Mouse (Mus musculus) right cerebral cortex, postnatal 10 days (tissue): ENCODE data around the gene Nxpe3.

ENCODE experiments used
- DNase-seq, 2 experiments: peaks; one replicate each; pipeline ENCODE4 v3.0.0; 2021; ENCODE audit warnings: low spot score in 2 of 2

The Nxpe3 gene

DNA sequence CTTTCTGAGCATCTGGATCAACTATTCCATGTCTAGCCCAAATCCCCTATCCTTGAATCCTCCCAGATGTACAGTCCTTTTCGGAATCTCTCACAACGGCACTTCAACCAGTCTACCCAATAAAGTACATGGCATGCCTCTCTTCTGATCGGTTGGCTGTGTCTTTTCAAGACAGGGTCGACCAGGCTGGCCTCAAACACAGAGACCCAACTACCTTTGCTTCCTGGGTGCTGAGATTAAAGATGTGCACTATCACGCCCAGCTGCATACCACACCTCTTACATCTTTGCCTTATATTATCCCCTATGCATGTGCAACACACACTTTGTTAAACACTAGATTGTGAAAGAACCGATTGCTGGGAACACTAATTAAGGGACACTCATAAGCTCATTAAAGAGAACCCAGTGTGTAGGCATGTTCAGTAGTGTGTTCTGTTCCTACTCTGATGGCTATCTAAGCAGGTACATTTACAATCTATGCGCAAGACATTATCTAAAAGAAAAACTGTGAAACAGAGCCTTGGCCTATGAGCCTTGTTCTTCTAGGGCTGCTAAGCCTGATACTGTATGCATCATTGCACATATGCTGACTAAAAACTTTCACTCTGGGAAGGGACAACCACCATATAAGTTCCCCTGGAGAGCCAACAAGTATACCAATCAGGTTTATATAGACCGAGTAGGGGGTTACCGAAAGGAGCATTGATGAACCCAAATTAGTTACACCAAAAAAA lies 85.1 kb downstream of the Nxpe3 start:
- no peak for DNase-seq

DNA sequence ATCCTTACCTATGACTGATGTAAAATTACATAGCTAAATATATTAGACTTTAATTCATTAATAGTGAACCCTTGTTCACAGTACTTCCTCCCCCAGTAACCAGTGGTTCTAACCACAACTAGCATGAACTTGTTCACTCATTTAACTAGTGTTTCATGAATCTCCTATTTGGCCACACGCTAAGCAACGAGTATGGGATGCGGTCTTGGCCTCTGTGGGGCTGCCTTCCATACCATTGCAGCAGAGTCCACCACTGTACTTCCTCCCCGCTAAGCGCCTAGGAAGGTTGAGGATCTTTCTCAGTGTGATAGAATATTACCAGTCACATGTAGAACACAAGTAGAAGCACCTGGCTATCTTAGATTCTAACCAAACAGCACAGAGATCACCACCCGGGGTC lies 85.7 kb downstream of the Nxpe3 start:
- no peak for DNase-seq

- no peak for DNase-seq
Observed at GRCm38 (mm10) chr16:55807505-55807932, 87.6 kb downstream of the Nxpe3 start.

DNA sequence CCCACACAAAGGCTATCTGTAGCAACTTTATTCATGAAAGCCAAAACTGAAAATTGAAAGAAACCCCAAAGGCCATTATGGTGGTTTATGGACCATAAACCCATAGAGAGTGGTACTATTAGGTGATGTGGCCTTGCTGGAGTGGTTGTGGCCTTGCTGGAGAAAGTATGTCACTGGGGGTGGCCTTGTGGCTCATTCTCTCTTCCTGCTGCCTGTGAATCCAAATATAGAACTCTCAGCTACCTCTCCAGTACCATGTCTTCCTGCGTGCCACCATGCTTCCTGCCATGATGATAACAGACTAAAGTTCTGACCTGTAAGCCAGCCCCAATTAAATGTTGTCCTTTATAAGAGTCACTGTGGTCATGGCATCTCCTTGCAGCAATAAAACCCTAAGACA lies 90.3 kb downstream of the Nxpe3 start:
- no peak for DNase-seq

DNA sequence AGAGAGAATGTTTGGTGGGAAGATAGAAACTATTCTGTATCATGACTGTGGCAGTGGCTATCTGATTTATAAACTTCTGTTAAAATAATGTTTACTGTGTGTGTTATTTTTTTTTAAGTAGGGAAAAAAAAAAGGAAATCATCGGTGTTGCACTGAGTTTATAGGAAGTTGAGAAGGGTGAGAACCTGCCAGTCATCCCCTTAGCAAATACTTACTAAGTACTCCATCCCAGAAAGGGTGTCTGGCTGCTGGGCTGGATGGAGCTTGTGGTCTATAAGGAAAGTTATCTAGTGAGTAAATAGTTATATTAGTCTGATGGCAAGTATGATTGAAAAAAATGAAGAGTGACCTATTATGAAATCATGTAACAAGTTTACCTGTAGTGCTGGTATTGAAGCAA lies 93.5 kb downstream of the Nxpe3 start:
- DNase-seq, result no peak

DNA sequence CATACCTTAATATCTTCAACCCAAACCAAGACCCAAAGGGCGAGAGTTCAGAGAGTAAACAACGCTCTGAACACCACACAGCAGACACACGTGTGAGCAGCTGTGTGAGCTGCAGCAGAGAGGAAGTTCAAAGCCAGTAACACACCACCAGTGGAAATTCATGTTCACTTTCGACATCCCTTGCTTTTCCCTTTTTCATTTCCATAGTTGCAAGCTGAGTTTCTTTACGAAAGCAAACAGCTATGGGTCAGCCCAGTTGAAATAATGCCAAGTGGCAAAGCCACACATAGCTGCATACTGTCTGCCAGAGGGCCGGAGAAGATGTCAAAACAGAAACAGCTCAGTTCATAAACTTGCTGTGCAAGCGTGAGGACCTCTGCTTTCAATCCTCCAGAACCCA lies 96.2 kb downstream of the Nxpe3 start:
- no peak for DNase-seq

- DNase-seq, result no peak
Observed at GRCm38 (mm10) chr16:55790326-55790725, 104.8 kb downstream of the Nxpe3 start.
